Mouse (Mus musculus): Measurements from ENCODE around the gene Sgcg. TPM values are rescaled to one million over a fixed set of nuclear protein-coding genes. Genes with fewer than 3 reads are reported as not detected.
A peak's percentile ranks its signal among the peaks of the same experiment; 100 is the strongest.

The Sgcg gene
- polyA plus RNA-seq (2012; rRNA removed), result 1.1 and 1.4 TPM in 2 replicates

DNA sequence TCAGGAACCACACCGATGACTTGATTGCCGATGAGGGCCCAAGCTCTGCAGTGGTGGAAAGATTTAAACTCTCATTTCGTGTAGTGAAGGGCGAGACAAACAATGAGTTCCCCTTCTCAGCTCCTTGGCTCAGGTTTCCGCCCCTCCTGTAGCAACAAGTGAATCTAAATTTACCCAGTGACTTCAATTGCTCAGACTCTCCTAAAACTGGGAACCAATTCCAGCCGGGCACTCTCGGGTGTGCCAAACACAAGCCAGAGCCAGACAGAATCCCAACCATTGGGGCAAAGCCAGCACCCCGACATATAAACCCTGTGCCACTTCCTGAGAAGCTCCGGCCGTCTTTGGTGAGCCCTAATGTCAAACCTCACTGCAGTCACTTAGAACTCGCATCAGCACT, at the start of gene Sgcg:
Gene Sgcg, minus strand, starts transcription at position 139 of the 400 bp plus-strand sequence.
- no peaks in the 10 kb centered on the region for H3K27me3 ChIP-seq (ENCODE audit: control insufficient read depth, insufficient read depth, low read length)
- TF ChIP-seq CTCF (IDR thresholded peaks at IDR 0.05; ENCODE audit: borderline replicate concordance, insufficient read depth, low read depth, low read length) (no peak), POLR2A (IDR thresholded peaks at IDR 0.05; ENCODE audit: borderline replicate concordance, insufficient read depth, low read length) (no peak)
- no peak within 1 kb of the TSS for H3K4me3 ChIP-seq (replicated peaks; ENCODE audit: insufficient read depth, low read depth, low read length)
- DNase-seq, result no peak
- WGBS, result 36% methylated on average over 11 of the region's 11 CpGs
- H3K27ac ChIP-seq (ENCODE audit: insufficient read depth, low read length), result no peak within 1 kb of the TSS
- no peaks in the 10 kb centered on the region for H3K4me1 ChIP-seq (ENCODE audit: control insufficient read depth, insufficient read depth, low read length)

DNA sequence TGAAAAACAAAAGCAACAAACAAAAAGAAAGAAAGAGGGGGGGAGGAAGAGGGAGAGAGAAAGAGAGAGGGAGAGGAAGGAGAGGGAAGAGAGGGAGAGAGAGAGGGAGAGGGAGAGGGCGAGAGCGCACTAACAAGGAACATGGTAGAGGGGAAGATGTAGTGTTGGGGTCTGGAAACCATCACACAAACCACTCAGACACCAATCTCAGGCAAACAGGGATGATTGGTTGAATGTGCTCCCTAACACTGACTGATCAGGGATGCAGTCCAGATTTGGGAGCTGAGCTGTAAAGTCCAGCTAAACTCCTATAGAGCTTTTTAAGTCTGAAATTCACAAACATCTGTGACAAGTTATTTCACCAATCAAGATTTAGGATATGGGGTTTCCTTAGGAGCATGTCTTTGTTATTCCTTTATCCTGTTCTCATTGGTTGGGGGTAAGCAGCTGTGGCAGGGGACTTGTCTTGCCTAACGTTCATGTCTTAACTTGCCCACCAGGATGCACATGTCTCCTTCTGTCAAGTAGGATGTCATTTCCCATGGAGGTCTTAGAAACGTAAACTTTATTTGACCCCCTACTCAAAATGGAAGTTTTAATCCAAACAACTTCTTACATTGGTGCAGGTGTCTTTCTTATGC, 45.8 kb upstream of the Sgcg start:
- TF ChIP-seq POLR2A (IDR thresholded peaks at IDR 0.05; ENCODE audit: borderline replicate concordance, insufficient read depth, low read length) (no peak), CTCF (IDR thresholded peaks at IDR 0.05; ENCODE audit: borderline replicate concordance, insufficient read depth, low read depth, low read length) (no peak)
- no peak overlapping the region for H3K27ac ChIP-seq (ENCODE audit: insufficient read depth, low read length)
- 75% methylated on average over 4 of the region's 4 CpGs for WGBS
- DNase-seq, result no peak
- no peak overlapping the region for H3K4me3 ChIP-seq (replicated peaks; ENCODE audit: insufficient read depth, low read depth, low read length)
- H3K4me1 ChIP-seq (ENCODE audit: control insufficient read depth, insufficient read depth, low read length), result no peaks in the 10 kb centered on the region
- no peaks in the 10 kb centered on the region for H3K27me3 ChIP-seq (ENCODE audit: control insufficient read depth, insufficient read depth, low read length)

DNA sequence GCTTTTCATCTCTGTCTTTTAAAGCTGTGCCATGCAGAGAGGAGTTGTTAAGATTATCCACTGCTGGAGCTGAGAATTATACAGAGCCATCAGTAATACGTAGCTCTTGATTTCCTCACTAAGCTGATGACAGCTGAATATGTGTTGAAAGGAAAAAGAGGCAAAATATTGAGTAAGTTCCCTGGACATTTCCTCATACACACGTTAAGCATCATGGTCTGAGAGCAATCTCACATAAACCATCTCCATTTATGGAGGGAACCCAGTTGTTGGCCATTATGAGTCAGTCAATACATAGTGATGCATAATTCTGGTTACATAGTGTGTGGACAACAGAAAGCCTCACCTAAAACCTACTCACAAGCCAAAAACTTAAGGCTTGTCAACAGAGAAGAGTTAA, 44.1 kb upstream of the Sgcg start:
- H3K27me3 ChIP-seq (ENCODE audit: control insufficient read depth, insufficient read depth, low read length), result no peaks in the 10 kb centered on the region
- no peak for TF ChIP-seq POLR2A (IDR thresholded peaks at IDR 0.05; ENCODE audit: borderline replicate concordance, insufficient read depth, low read length)
- TF ChIP-seq CTCF (IDR thresholded peaks at IDR 0.05; ENCODE audit: borderline replicate concordance, insufficient read depth, low read depth, low read length), result no peak
- no peak for DNase-seq
- WGBS, result 88% methylated on average over 2 of the region's 2 CpGs
- no peaks in the 10 kb centered on the region for H3K4me1 ChIP-seq (ENCODE audit: control insufficient read depth, insufficient read depth, low read length)
- no peak overlapping the region for H3K4me3 ChIP-seq (replicated peaks; ENCODE audit: insufficient read depth, low read depth, low read length)
- H3K27ac ChIP-seq (ENCODE audit: insufficient read depth, low read length), result no peak overlapping the region

DNA sequence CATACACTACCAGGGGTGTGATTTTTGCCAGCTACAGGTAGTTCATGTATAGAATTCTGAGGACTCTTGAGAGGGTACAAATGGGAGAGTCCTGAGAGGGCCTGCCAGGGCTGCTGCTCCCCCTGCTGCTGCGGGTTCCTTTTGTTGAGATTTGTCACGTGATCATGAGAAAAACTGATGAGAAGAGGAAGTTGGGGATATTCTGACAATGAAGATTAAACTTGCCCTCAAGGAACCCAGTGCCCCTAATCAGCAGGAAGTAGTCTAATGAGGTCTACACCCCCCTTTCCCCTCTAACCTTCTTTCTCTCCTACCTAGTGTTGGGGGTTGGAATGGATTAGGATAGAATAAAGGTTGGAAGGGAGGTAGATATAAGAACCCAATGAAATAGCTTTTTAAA, 43.0 kb upstream of the Sgcg start:
- TF ChIP-seq CTCF (IDR thresholded peaks at IDR 0.05; ENCODE audit: borderline replicate concordance, insufficient read depth, low read depth, low read length), result no peak
- TF ChIP-seq POLR2A (IDR thresholded peaks at IDR 0.05; ENCODE audit: borderline replicate concordance, insufficient read depth, low read length), result no peak
- H3K27me3 ChIP-seq (ENCODE audit: control insufficient read depth, insufficient read depth, low read length), result no peaks in the 10 kb centered on the region
- H3K27ac ChIP-seq (ENCODE audit: insufficient read depth, low read length), result no peak overlapping the region
- no peak for DNase-seq
- 51% methylated on average over 2 of the region's 2 CpGs for WGBS
- no peak overlapping the region for H3K4me3 ChIP-seq (replicated peaks; ENCODE audit: insufficient read depth, low read depth, low read length)
- H3K4me1 ChIP-seq (ENCODE audit: control insufficient read depth, insufficient read depth, low read length), result no peaks in the 10 kb centered on the region

DNA sequence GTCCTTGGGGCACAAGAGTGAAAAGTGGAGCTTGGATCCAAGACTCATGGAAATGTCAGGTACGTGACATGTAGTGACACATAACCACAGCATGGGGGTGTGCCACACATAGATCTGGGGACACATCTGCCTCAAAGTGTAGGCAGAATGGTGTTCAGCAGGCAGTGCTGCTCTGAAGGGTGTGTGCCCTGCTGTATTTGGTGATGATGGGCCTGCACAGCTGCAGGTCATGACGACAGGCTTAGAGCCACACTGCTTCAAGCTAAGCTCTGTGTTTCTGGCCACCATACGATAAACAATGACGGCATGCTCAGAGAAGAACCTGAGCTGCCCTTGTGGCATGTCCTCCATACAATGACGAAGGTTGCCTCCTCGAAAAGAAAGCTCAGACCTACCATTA, 41.5 kb upstream of the Sgcg start:
- no peak overlapping the region for H3K4me3 ChIP-seq (replicated peaks; ENCODE audit: insufficient read depth, low read depth, low read length)
- TF ChIP-seq POLR2A (IDR thresholded peaks at IDR 0.05; ENCODE audit: borderline replicate concordance, insufficient read depth, low read length) (no peak), CTCF (IDR thresholded peaks at IDR 0.05; ENCODE audit: borderline replicate concordance, insufficient read depth, low read depth, low read length) (no peak)
- DNase-seq, result no peak
- H3K4me1 ChIP-seq (ENCODE audit: control insufficient read depth, insufficient read depth, low read length), result no peaks in the 10 kb centered on the region
- WGBS, result 88% methylated on average over 6 of the region's 6 CpGs
- no peaks in the 10 kb centered on the region for H3K27me3 ChIP-seq (ENCODE audit: control insufficient read depth, insufficient read depth, low read length)
- no peak overlapping the region for H3K27ac ChIP-seq (ENCODE audit: insufficient read depth, low read length)

DNA sequence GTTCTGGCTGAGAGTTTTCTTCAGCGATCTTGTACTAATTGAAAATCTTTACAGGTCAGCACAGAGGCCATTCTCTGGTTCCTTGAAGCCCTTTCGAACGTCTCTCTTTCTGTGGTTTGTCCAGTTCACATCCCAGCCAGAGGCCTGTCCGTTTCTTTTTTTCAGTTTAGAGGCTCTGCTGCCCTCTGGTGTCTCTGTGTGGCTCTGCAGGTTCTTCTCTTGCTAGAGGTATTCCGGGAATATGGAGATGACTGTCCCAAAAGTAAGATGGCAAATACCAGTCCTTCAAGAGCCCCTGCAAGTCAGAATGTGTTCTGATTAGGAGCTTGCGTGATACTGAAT, 36.4 kb upstream of the Sgcg start:
- 13% methylated on average over 6 of the region's 6 CpGs for WGBS
- Histone ChIP-seq H3K27me3 (ENCODE audit: control insufficient read depth, insufficient read depth, low read length) (no peaks in the 10 kb centered on the region), H3K4me1 (ENCODE audit: control insufficient read depth, insufficient read depth, low read length) (no peaks in the 10 kb centered on the region), H3K27ac (ENCODE audit: insufficient read depth, low read length) (no peak overlapping the region), H3K4me3 (replicated peaks; ENCODE audit: insufficient read depth, low read depth, low read length) (no peak overlapping the region)
- TF ChIP-seq CTCF (IDR thresholded peaks at IDR 0.05; ENCODE audit: borderline replicate concordance, insufficient read depth, low read depth, low read length) (peak; percentile 50), POLR2A (IDR thresholded peaks at IDR 0.05; ENCODE audit: borderline replicate concordance, insufficient read depth, low read length) (no peak)
- peak; percentile 42 to 66 for DNase-seq

DNA sequence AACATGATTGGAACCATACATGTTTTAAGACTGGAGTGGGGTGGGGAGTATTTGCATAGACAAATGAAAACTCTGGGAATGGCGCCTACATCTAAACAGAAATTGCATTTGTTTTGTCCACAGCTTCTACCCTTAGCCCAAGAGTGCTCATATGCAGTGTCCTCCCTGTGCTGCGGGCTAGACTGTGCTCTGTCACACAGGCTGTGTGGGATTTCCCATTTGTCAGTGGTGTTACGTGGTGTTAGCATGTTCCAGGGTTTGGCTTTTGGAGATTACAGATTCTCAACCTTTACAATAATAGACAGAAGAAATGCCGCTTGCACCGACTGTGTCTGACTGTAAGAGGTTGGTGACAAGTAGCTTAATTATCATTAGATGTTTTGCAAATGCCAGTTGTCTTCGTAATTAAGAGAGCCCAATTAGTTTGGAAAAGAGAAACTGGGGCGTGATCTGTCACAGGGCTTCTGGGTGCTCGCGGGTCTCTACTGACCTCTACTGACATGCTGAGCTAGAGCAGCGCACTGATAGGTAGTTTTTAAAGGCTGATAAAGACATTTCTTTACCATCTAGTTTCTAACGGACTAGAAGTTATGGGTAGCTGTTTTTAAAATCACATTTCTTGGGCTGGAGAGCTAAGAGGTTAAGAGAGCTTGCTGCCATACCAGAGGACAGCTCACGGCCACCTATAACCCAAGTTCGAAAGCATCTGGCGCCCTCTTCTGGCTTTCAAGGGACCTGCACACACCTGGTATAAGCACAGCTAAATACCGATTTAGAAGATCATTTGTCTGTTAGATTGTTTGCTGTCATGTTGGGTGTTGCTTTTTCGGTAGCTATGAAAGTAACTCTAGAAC, 35.8 kb upstream of the Sgcg start:
- H3K4me3 ChIP-seq (replicated peaks; ENCODE audit: insufficient read depth, low read depth, low read length), result no peak overlapping the region
- TF ChIP-seq POLR2A (IDR thresholded peaks at IDR 0.05; ENCODE audit: borderline replicate concordance, insufficient read depth, low read length) (no peak), CTCF (IDR thresholded peaks at IDR 0.05; ENCODE audit: borderline replicate concordance, insufficient read depth, low read depth, low read length) (peak; percentile 62)
- DNase-seq, result peak; percentile 65 to 73
- no peaks in the 10 kb centered on the region for H3K4me1 ChIP-seq (ENCODE audit: control insufficient read depth, insufficient read depth, low read length)
- no peak overlapping the region for H3K27ac ChIP-seq (ENCODE audit: insufficient read depth, low read length)
- H3K27me3 ChIP-seq (ENCODE audit: control insufficient read depth, insufficient read depth, low read length), result no peaks in the 10 kb centered on the region
- WGBS, result 48% methylated on average over 16 of the region's 16 CpGs

DNA sequence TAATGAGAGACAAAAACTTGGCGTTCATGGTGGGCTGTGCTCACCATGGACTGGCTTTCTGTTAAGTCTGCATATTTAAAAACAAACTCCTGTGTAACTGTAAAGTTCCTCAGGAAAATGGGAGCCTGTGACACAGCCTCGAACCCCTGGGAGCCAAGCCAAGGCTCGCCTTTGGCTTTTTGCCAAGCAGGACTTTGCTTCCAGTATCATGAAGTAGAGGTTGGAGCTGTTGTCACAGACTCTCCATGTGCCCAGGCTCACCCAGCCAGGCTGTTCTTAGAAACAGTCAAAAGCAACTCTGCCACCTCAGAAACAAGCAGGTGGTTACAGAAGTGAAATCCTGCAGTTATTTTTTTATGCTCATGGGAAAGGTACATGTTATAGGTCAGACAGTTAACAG, 32.4 kb upstream of the Sgcg start:
- no peaks in the 10 kb centered on the region for H3K27me3 ChIP-seq (ENCODE audit: control insufficient read depth, insufficient read depth, low read length)
- TF ChIP-seq POLR2A (IDR thresholded peaks at IDR 0.05; ENCODE audit: borderline replicate concordance, insufficient read depth, low read length), result no peak
- TF ChIP-seq CTCF (IDR thresholded peaks at IDR 0.05; ENCODE audit: borderline replicate concordance, insufficient read depth, low read depth, low read length), result no peak
- 20% methylated on average over 3 of the region's 3 CpGs for WGBS
- H3K27ac ChIP-seq (ENCODE audit: insufficient read depth, low read length), result no peak overlapping the region
- DNase-seq, result peak; percentile 30 to 41
- H3K4me1 ChIP-seq (ENCODE audit: control insufficient read depth, insufficient read depth, low read length), result no peaks in the 10 kb centered on the region
- H3K4me3 ChIP-seq (replicated peaks; ENCODE audit: insufficient read depth, low read depth, low read length), result no peak overlapping the region

All from cerebellum, adult 2 months (tissue).